Mouse (Mus musculus): ENCODE data around the gene Rpsa. TPM values are rescaled to one million over a fixed set of nuclear protein-coding genes. Genes with fewer than 3 reads are reported as not detected.
A peak's percentile ranks its signal among the peaks of the same experiment; 100 is the strongest.

Gene Rpsa
- polyA plus RNA-seq, 1 experiment from 2014 or later = 941 TPM

- H3K4me1 ChIP-seq (replicated peaks; ENCODE audit: control insufficient read depth, insufficient read depth) = no peaks in the 10 kb centered on the region
- no peaks in the 10 kb centered on the region for H3K9me3 ChIP-seq (ENCODE audit: control insufficient read depth, low read length)
- no peak overlapping the region for H3K4me2 ChIP-seq (replicated peaks; ENCODE audit: low read depth)
- DNase-seq (ENCODE audit: low spot score) (peak; percentile 20), ATAC-seq (ENCODE audit: low FRiP score, low TSS enrichment) (no peak)
- H3K36me3 ChIP-seq (ENCODE audit: control insufficient read depth, insufficient read depth, low read length) = peaks cover 8% of the 10 kb centered on the region; the same call in 1 of the 2 replicates
- 0 out of 2 replicates have a peak overlapping the region, but pooled peaks have one; percentile 56 for H3K27ac ChIP-seq (replicated peaks)
- no peak overlapping the region for H3K9ac ChIP-seq (ENCODE audit: low read length)
- 90% methylated on average over 2 of the region's 2 CpGs for WGBS
- H3K4me3 ChIP-seq (ENCODE audit: low read depth, low read length) = no peak overlapping the region
- H3K27me3 ChIP-seq (ENCODE audit: control insufficient read depth, insufficient read depth, low read length) = no peaks in the 10 kb centered on the region
- TF ChIP-seq EP300 (optimal IDR thresholded peaks at IDR 0.05) (no peak), CTCF (IDR thresholded peaks at IDR 0.05; ENCODE audit: low read depth) (no peak)
Observed at GRCm38 (mm10) chr9:120114789-120115151, 12.7 kb upstream of the Rpsa start.

- H3K9me3 ChIP-seq (ENCODE audit: control insufficient read depth, low read length) = no peaks in the 10 kb centered on the region
- DNase-seq (ENCODE audit: low spot score) (no peak), ATAC-seq (ENCODE audit: low FRiP score, low TSS enrichment) (no peak; the same call in 1 of the 2 replicates)
- peak overlapping the region; percentile 59 for H3K27ac ChIP-seq (replicated peaks)
- TF ChIP-seq CTCF (IDR thresholded peaks at IDR 0.05; ENCODE audit: low read depth) (no peak), EP300 (optimal IDR thresholded peaks at IDR 0.05) (no peak)
- H3K4me2 ChIP-seq (replicated peaks; ENCODE audit: low read depth) = no peak overlapping the region
- H3K4me1 ChIP-seq (replicated peaks; ENCODE audit: control insufficient read depth, insufficient read depth) = no peaks in the 10 kb centered on the region
- peaks cover 8% of the 10 kb centered on the region; the same call in 1 of the 2 replicates for H3K36me3 ChIP-seq (ENCODE audit: control insufficient read depth, insufficient read depth, low read length)
- H3K27me3 ChIP-seq (ENCODE audit: control insufficient read depth, insufficient read depth, low read length) = no peaks in the 10 kb centered on the region
- 0 out of 2 replicates have a peak overlapping the region, but pooled peaks have one; percentile 8 for H3K9ac ChIP-seq (ENCODE audit: low read length)
- no peak overlapping the region for H3K4me3 ChIP-seq (ENCODE audit: low read depth, low read length)
- WGBS = 59% methylated on average over 5 of the region's 5 CpGs
Observed at GRCm38 (mm10) chr9:120115580-120115979, 11.9 kb upstream of the Rpsa start.

- 55% methylated on average over 8 of the region's 8 CpGs for WGBS
- Histone ChIP-seq H3K4me3 (ENCODE audit: low read depth, low read length) (no peak overlapping the region), H3K9me3 (ENCODE audit: control insufficient read depth, low read length) (no peaks in the 10 kb centered on the region), H3K36me3 (ENCODE audit: control insufficient read depth, insufficient read depth, low read length) (peaks cover 8% of the 10 kb centered on the region; the same call in 1 of the 2 replicates), H3K4me2 (replicated peaks; ENCODE audit: low read depth) (no peak overlapping the region), H3K4me1 (replicated peaks; ENCODE audit: control insufficient read depth, insufficient read depth) (no peaks in the 10 kb centered on the region), H3K27ac (replicated peaks) (peak overlapping the region; percentile 59), H3K9ac (ENCODE audit: low read length) (no peak overlapping the region), H3K27me3 (ENCODE audit: control insufficient read depth, insufficient read depth, low read length) (no peaks in the 10 kb centered on the region)
- no peak for TF ChIP-seq EP300 (optimal IDR thresholded peaks at IDR 0.05)
- TF ChIP-seq CTCF (IDR thresholded peaks at IDR 0.05; ENCODE audit: low read depth) = no peak
- ATAC-seq (ENCODE audit: low FRiP score, low TSS enrichment) (peak; percentile 66), DNase-seq (ENCODE audit: low spot score) (peak; percentile 52)
Observed at GRCm38 (mm10) chr9:120116184-120116624, 11.3 kb upstream of the Rpsa start.

GRCm38 (mm10) chr9:120118212-120118611, 9.3 kb upstream of the Rpsa start:
- Histone ChIP-seq H3K4me3 (ENCODE audit: low read depth, low read length) (no peak overlapping the region), H3K9me3 (ENCODE audit: control insufficient read depth, low read length) (no peaks in the 10 kb centered on the region), H3K4me2 (replicated peaks; ENCODE audit: low read depth) (no peak overlapping the region), H3K27me3 (ENCODE audit: control insufficient read depth, insufficient read depth, low read length) (no peaks in the 10 kb centered on the region), H3K9ac (ENCODE audit: low read length) (no peak overlapping the region), H3K4me1 (replicated peaks; ENCODE audit: control insufficient read depth, insufficient read depth) (no peaks in the 10 kb centered on the region), H3K27ac (replicated peaks) (peak overlapping the region; percentile 61), H3K36me3 (ENCODE audit: control insufficient read depth, insufficient read depth, low read length) (peaks cover 10% of the 10 kb centered on the region; the same call in 1 of the 2 replicates)
- DNase-seq (ENCODE audit: low spot score) (no peak), ATAC-seq (ENCODE audit: low FRiP score, low TSS enrichment) (0 out of 2 replicates have a peak, but pooled peaks have one; percentile 6)
- TF ChIP-seq CTCF (IDR thresholded peaks at IDR 0.05; ENCODE audit: low read depth) (no peak), EP300 (optimal IDR thresholded peaks at IDR 0.05) (no peak)
- 82% methylated on average over 4 of the region's 4 CpGs for WGBS

- no peak overlapping the region for H3K27ac ChIP-seq (replicated peaks)
- no peak for TF ChIP-seq CTCF (IDR thresholded peaks at IDR 0.05; ENCODE audit: low read depth)
- TF ChIP-seq EP300 (optimal IDR thresholded peaks at IDR 0.05) = no peak
- H3K27me3 ChIP-seq (ENCODE audit: control insufficient read depth, insufficient read depth, low read length) = no peaks in the 10 kb centered on the region
- H3K36me3 ChIP-seq (ENCODE audit: control insufficient read depth, insufficient read depth, low read length) = peaks cover 10% of the 10 kb centered on the region; the same call in 1 of the 2 replicates
- DNase-seq (ENCODE audit: low spot score) = no peak
- no peak for ATAC-seq (ENCODE audit: low FRiP score, low TSS enrichment)
- no peaks in the 10 kb centered on the region for H3K4me1 ChIP-seq (replicated peaks; ENCODE audit: control insufficient read depth, insufficient read depth)
- H3K9me3 ChIP-seq (ENCODE audit: control insufficient read depth, low read length) = no peaks in the 10 kb centered on the region
- 90% methylated on average over 7 of the region's 7 CpGs for WGBS
- no peak overlapping the region for H3K9ac ChIP-seq (ENCODE audit: low read length)
- H3K4me3 ChIP-seq (ENCODE audit: low read depth, low read length) = no peak overlapping the region
- H3K4me2 ChIP-seq (replicated peaks; ENCODE audit: low read depth) = no peak overlapping the region
Observed at GRCm38 (mm10) chr9:120120503-120120902, 7.0 kb upstream of the Rpsa start.

GRCm38 (mm10) chr9:120126868-120127267, 621 bp upstream of the Rpsa start:
- peak overlapping the region; percentile 42; the same call in 1 of the 2 replicates for H3K27ac ChIP-seq (replicated peaks)
- DNase-seq (ENCODE audit: low spot score) = no peak
- peaks cover 12% of the 10 kb centered on the region; the same call in 1 of the 2 replicates for H3K36me3 ChIP-seq (ENCODE audit: control insufficient read depth, insufficient read depth, low read length)
- H3K9ac ChIP-seq (ENCODE audit: low read length) = 0 out of 2 replicates have a peak overlapping the region, but pooled peaks have one; percentile 41
- no peaks in the 10 kb centered on the region for H3K9me3 ChIP-seq (ENCODE audit: control insufficient read depth, low read length)
- no peaks in the 10 kb centered on the region for H3K27me3 ChIP-seq (ENCODE audit: control insufficient read depth, insufficient read depth, low read length)
- H3K4me2 ChIP-seq (replicated peaks; ENCODE audit: low read depth) = peak overlapping the region; percentile 46
- 40% methylated on average over 11 of the region's 11 CpGs for WGBS
- peak overlapping the region; percentile 25; the same call in 1 of the 2 replicates for H3K4me3 ChIP-seq (ENCODE audit: low read depth, low read length)
- no peaks in the 10 kb centered on the region for H3K4me1 ChIP-seq (replicated peaks; ENCODE audit: control insufficient read depth, insufficient read depth)
- no peak for TF ChIP-seq EP300 (optimal IDR thresholded peaks at IDR 0.05)
- TF ChIP-seq CTCF (IDR thresholded peaks at IDR 0.05; ENCODE audit: low read depth) = no peak
- ATAC-seq (ENCODE audit: low FRiP score, low TSS enrichment) = no peak

Measured in stomach, postnatal 0 days (tissue).